8 mouse cellular contexts compared by ENCODE assay signal in genomic region chr10:127122784-127123435, GRCm38 (mm10). TPM values are rescaled to one million over a fixed set of nuclear protein-coding genes. Genes with fewer than 3 reads are reported as not detected.
DNase-seq lines count a peak whose midpoint lies in the region; ATAC-seq and TF ChIP-seq lines count a peak whose summit lies in the region.

No protein-coding gene starts in this region.

- H3K4me1 ChIP-seq in ES-E14 (ENCODE audit: control insufficient read depth in 2 of 2, insufficient read depth in 2 of 2, low read length in 2 of 2, poor library complexity in 1 of 2), result peaks cover 1 to 10% of the 10 kb centered on the region in 2 experiments; a peak in 2 of 4 replicates
- H3K4me1 ChIP-seq in hindbrain, embryonic 14.5 days (replicated peaks; ENCODE audit: control insufficient read depth, insufficient read depth, low read length), result peaks cover 24% of the 10 kb centered on the region
- peaks cover 22% of the 10 kb centered on the region for H3K4me1 ChIP-seq in limb, embryonic 15.5 days

- WGBS in hindbrain, embryonic 14.5 days, result 12% methylated on average over 13 of the region's 13 CpGs
- WGBS in limb, embryonic 15.5 days, result 9% methylated on average over 13 of the region's 13 CpGs

- peak overlapping the region; percentile 54 for H3K4me2 ChIP-seq in hindbrain, embryonic 14.5 days (replicated peaks)
- peak overlapping the region; percentile 41 for H3K4me2 ChIP-seq in limb, embryonic 15.5 days

- no peak overlapping the region for H3K27ac ChIP-seq in ES-E14 (ENCODE audit: insufficient read depth, low read depth, low read length, poor library complexity, severe bottlenecking)
- H3K27ac ChIP-seq in hindbrain, embryonic 14.5 days, result peak overlapping the region; percentile 96
- no peak overlapping the region for H3K27ac ChIP-seq in limb, embryonic 15.5 days

- peak overlapping the region; percentile 4 to 39 for H3K4me3 ChIP-seq in ES-E14 (ENCODE audit: insufficient read depth in 1 of 2, low read depth in 1 of 2, low read length in 2 of 2, poor library complexity in 1 of 2, severe bottlenecking in 1 of 2)
- peak overlapping the region; percentile 60 for H3K4me3 ChIP-seq in hindbrain, embryonic 14.5 days (replicated peaks; ENCODE audit: low read length)
- H3K4me3 ChIP-seq in limb, embryonic 15.5 days, result peak overlapping the region; percentile 20

- H3K27me3 ChIP-seq in hindbrain, embryonic 14.5 days (ENCODE audit: control insufficient read depth, insufficient read depth, low read length), result no peaks in the 10 kb centered on the region
- H3K27me3 ChIP-seq in limb, embryonic 15.5 days, result no peaks in the 10 kb centered on the region

- H3K9me3 ChIP-seq in ES-E14 (ENCODE audit: control insufficient read depth, insufficient read depth, low read depth, low read length), result no peaks in the 10 kb centered on the region
- H3K9me3 ChIP-seq in hindbrain, embryonic 14.5 days (ENCODE audit: control insufficient read depth, low read length), result no peaks in the 10 kb centered on the region
- no peaks in the 10 kb centered on the region for H3K9me3 ChIP-seq in limb, embryonic 15.5 days

- peak; percentile 41 for ATAC-seq in hindbrain, embryonic 14.5 days (ENCODE audit: low FRiP score)
- ATAC-seq in limb, embryonic 15.5 days (ENCODE audit: insufficient number of reproducible peaks, low FRiP score, low TSS enrichment, low read depth), result no peak

- no peak overlapping the region; the same call in 1 of the 2 replicates for H3K9ac ChIP-seq in ES-E14 (ENCODE audit: insufficient read depth, low read depth, low read length, poor library complexity, severe bottlenecking)
- peak overlapping the region; percentile 49 for H3K9ac ChIP-seq in hindbrain, embryonic 14.5 days
- no peak overlapping the region for H3K9ac ChIP-seq in limb, embryonic 15.5 days

- in situ Hi-C loops in ES-E14 (cut with MboI; ENCODE audit: low sequenced_read_pairs in 2 of 2, unreplicated experiment in 2 of 2), result no loop called here

- peak; percentile 68 for DNase-seq in A20 (ENCODE audit: low read depth, low spot score)
- DNase-seq in ES-E14 (ENCODE audit: low read depth, low spot score), result peak; percentile 29
- peak; percentile 74 for DNase-seq in embryo, embryonic 11 days
- peak; percentile 71 for DNase-seq in hindbrain, embryonic 14.5 days (ENCODE audit: low spot score)
- peak; percentile 68 for DNase-seq in retina, embryonic 14.5 days (ENCODE audit: low spot score)
- DNase-seq in gastrocnemius, postnatal 4 days (ENCODE audit: low spot score in 2 of 2), result no peak
- no peak for DNase-seq in thymus, postnatal 4 days

- no peaks in the 10 kb centered on the region for H3K36me3 ChIP-seq in ES-E14 (ENCODE audit: control insufficient read depth, insufficient read depth, low read length, poor library complexity, severe bottlenecking)
- H3K36me3 ChIP-seq in hindbrain, embryonic 14.5 days (replicated peaks; ENCODE audit: control insufficient read depth, insufficient read depth), result peaks cover 14% of the 10 kb centered on the region
- H3K36me3 ChIP-seq in limb, embryonic 15.5 days, result peaks cover 16% of the 10 kb centered on the region

TF ChIP-seq in ES-E14, 5 proteins besides CTCF, POLR2A, EP300 and RAD21:
- no peak for TF ChIP-seq ZNF384 (IDR thresholded peaks at IDR 0.05; ENCODE audit: low read depth, low read length)
- TF ChIP-seq CHD2 (IDR thresholded peaks at IDR 0.05; ENCODE audit: low read depth, low read length), result no peak
- TF ChIP-seq ZC3H11A (IDR thresholded peaks at IDR 0.05; ENCODE audit: borderline replicate concordance, low read depth, low read length), result no peak
- no peak for TF ChIP-seq MAFK (IDR thresholded peaks at IDR 0.05; ENCODE audit: insufficient read depth, low read depth, low read length)

RNA-seq across cellular contexts. Expression of gene Os9, which starts 2.0 kb away (rescaled TPM):
- total RNA-seq in ES-E14 (2012; rRNA removed), result 29.4 and 48.6 TPM in 2 replicates
- polyA plus RNA-seq in hindbrain, embryonic 14.5 days (2014; fragmentation: Nextera tagmentation; extraction: Ambion mirVana), result 78.1 and 83.0 TPM in 2 replicates
- polyA plus RNA-seq in limb, embryonic 15.5 days (2015; fragmentation: Nextera tagmentation; extraction: Ambion mirVana), result 103 and 110 TPM in 2 replicates
- total RNA-seq in gastrocnemius, postnatal 4 days (2021), result 10 to 100 TPM; 42.6 to 42.8 TPM

RNA-seq across cellular contexts. Expression of gene B4galnt1, which starts 42.1 kb away (rescaled TPM):
- 4.5 and 8.6 TPM in 2 replicates for total RNA-seq in ES-E14 (2012; rRNA removed)
- 73.7 and 79.1 TPM in 2 replicates for polyA plus RNA-seq in hindbrain, embryonic 14.5 days (2014; fragmentation: Nextera tagmentation; extraction: Ambion mirVana)
- polyA plus RNA-seq in limb, embryonic 15.5 days (2015; fragmentation: Nextera tagmentation; extraction: Ambion mirVana), result 12.3 and 12.4 TPM in 2 replicates
- 1 to 10 TPM; 3.4 to 3.6 TPM for total RNA-seq in gastrocnemius, postnatal 4 days (2021)

RNA-seq across cellular contexts. Expression of gene Agap2, which starts 47.8 kb away (rescaled TPM):
- 1.4 and 2.0 TPM in 2 replicates for total RNA-seq in ES-E14 (2012; rRNA removed)
- polyA plus RNA-seq in hindbrain, embryonic 14.5 days (2014; fragmentation: Nextera tagmentation; extraction: Ambion mirVana), result 6.7 and 8.2 TPM in 2 replicates
- polyA plus RNA-seq in limb, embryonic 15.5 days (2015; fragmentation: Nextera tagmentation; extraction: Ambion mirVana), result 0.10 and 0.72 TPM in 2 replicates
- 1 to 10 TPM; 1.7 to 2.6 TPM for total RNA-seq in gastrocnemius, postnatal 4 days (2021)

RNA-seq across cellular contexts. Expression of gene Tspan31, which starts 52.8 kb away (rescaled TPM):
- total RNA-seq in ES-E14 (2012; rRNA removed), result 121 and 154 TPM in 2 replicates
- polyA plus RNA-seq in hindbrain, embryonic 14.5 days (2014; fragmentation: Nextera tagmentation; extraction: Ambion mirVana), result 54.4 and 83.3 TPM in 2 replicates
- polyA plus RNA-seq in limb, embryonic 15.5 days (2015; fragmentation: Nextera tagmentation; extraction: Ambion mirVana), result 161 and 175 TPM in 2 replicates
- total RNA-seq in gastrocnemius, postnatal 4 days (2021), result 10 to 100 TPM; 39.5 to 44.3 TPM

RNA-seq across cellular contexts. Expression of gene Slc26a10, which starts 57.5 kb away (rescaled TPM):
- 7.4 and 12.2 TPM in 2 replicates for total RNA-seq in ES-E14 (2012; rRNA removed)
- polyA plus RNA-seq in hindbrain, embryonic 14.5 days (2014; fragmentation: Nextera tagmentation; extraction: Ambion mirVana), result 0.94 and 0.99 TPM in 2 replicates
- polyA plus RNA-seq in limb, embryonic 15.5 days (2015; fragmentation: Nextera tagmentation; extraction: Ambion mirVana), result 1.2 and 1.7 TPM in 2 replicates
- 1 to 10 TPM; 3.8 to 4.3 TPM for total RNA-seq in gastrocnemius, postnatal 4 days (2021)

Comparison
In these comparisons a context has a peak if more than half of its experiments do, and no peak if none do; other contexts are left out.
1. DNase-seq: peak in A20 (single experiment), ES-E14 (single experiment), embryo, embryonic 11 days (single experiment), hindbrain, embryonic 14.5 days (single experiment) and retina, embryonic 14.5 days (single experiment); none in gastrocnemius, postnatal 4 days (0 of 2) and thymus, postnatal 4 days (single experiment).
2. Peak in every context shown above with its lines, with median percentiles within 50 percentile points of each other: H3K4me3 ChIP-seq.